Mouse (Mus musculus) limb, embryonic 12.5 days (tissue): ENCODE data around the gene Foxred2. TPM values are rescaled to one million over a fixed set of nuclear protein-coding genes. Genes with fewer than 3 reads are reported as not detected.
A peak's percentile ranks its signal among the peaks of the same experiment; 100 is the strongest.

Experiments used
- ATAC-seq: fragments of 200-750 bp; cut with Nextera tagmentation; 2 replicates; pipeline ENCODE4 v1.8.0; 2017; ENCODE audit warnings: low read depth, moderate TSS enrichment; ENCODE audit not compliant: insufficient number of reproducible peaks, insufficient read depth, low FRiP score, low TSS enrichment
- H3K27ac ChIP-seq: fragments of 300-500 bp; sonication (generic); 2 replicates; pipeline ENCODE4 v1.5.1; 2016; ENCODE audit warnings: mild to moderate bottlenecking, moderate library complexity
- H3K27me3 ChIP-seq: fragments of 300-500 bp; sonication (generic); 2 replicates; pipeline ENCODE4 v1.6.1; 2016; ENCODE audit warnings: mild to moderate bottlenecking, moderate library complexity
- H3K36me3 ChIP-seq: fragments of 300-500 bp; sonication (generic); 2 replicates; pipeline ENCODE4 v1.6.1; 2016; ENCODE audit warnings: mild to moderate bottlenecking, moderate library complexity
- H3K4me1 ChIP-seq: fragments of 300-500 bp; sonication (generic); replicated peaks from 2 replicates; pipeline ENCODE4 v1.6.1; 2016
- H3K4me2 ChIP-seq: fragments of 300-500 bp; sonication (generic); 2 replicates; pipeline ENCODE4 v1.6.1; 2016; ENCODE audit warnings: mild to moderate bottlenecking, moderate library complexity
- H3K4me3 ChIP-seq: fragments of 300-500 bp; sonication (generic); replicated peaks from 2 replicates; pipeline ENCODE4 v1.5.1; 2016; ENCODE audit warnings: mild to moderate bottlenecking
- H3K9ac ChIP-seq: fragments of 300-500 bp; sonication (generic); replicated peaks from 2 replicates; pipeline ENCODE4 v1.6.1; 2016; ENCODE audit warnings: mild to moderate bottlenecking, moderate library complexity
- H3K9me3 ChIP-seq: fragments of 300-500 bp; sonication (generic); 2 replicates; pipeline ENCODE4 v1.6.1; 2016; ENCODE audit warnings: mild to moderate bottlenecking, moderate library complexity
- WGBS: fragments of 180-500 bp; shearing (Covaris S2); methylation state at CpG from one replicate; pipeline ENCODE4 v1.1.7; 2016; 5-methylcytosine and 5-hydroxymethylcytosine counted together
- polyA plus RNA-seq: library from polyadenylated mRNA; unstranded; fragments of >200 nt; fragmentation: Nextera tagmentation; extraction: Ambion mirVana; gene quantifications from 2 replicates; pipeline ENCODE4 v1.2.1, GENCODE M21; 2016

Foxred2 gene
- polyA plus RNA-seq, 1 experiment from 2014 or later = 6.4 TPM

DNA sequence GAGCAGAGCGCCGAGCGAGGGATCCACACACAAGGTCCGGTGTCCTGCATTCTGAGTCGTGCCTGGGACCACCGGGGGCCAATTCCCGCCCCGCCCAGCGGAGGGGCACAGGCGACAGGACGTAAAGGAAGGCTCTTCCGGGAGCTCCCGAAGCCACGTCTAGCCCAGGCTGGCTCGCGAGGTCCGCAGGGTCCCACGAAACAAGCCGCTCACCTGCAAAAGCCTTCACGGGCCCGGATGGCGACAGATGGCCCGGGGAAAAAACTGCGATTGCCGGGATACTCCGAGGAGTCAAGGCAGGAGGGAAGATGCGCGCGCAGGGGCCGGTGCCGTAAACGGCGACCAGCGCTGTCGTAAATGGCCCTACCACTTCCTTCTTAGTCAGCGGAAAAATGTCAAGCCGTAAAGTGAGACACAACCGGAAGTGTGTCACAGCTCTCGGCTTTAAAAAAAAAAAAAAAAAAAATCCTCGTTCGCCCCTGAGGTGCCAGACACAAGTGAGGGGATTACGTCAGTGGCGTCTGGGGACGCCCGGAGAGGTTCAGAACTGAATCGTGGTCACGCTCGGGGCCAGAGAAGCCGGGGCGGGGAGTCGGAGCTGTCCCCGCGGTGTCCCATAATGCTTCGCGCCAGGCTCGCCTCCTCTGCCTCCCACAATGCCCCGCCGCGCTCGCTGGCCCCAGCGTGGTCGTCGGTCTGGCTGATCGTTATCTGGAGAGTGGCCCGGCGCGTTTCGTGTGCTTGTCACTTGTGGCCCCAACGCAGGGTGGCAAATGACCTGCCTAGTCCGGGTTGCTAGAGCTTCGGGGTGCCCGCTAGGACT lies 14.2 kb upstream of the Foxred2 start, which contains the start of gene Eif3d:
Gene Eif3d (minus strand): TSS at position 344 of the 823 bp plus-strand sequence.
- peak within 1 kb of the TSS; percentile 99 for H3K27ac ChIP-seq
- ATAC-seq = peak; percentile 83
- peaks cover 12% of the 10 kb centered on the region for H3K4me1 ChIP-seq
- H3K36me3 ChIP-seq = peaks cover 30% of the 10 kb centered on the region
- under 1% methylated on average over 72 of the region's 72 CpGs for WGBS
- H3K4me3 ChIP-seq = peak within 1 kb of the TSS; percentile 92
- no peaks in the 10 kb centered on the region for H3K9me3 ChIP-seq
- peak within 1 kb of the TSS; percentile 96 for H3K4me2 ChIP-seq
- H3K9ac ChIP-seq = peak within 1 kb of the TSS; percentile 94
- H3K27me3 ChIP-seq = no peaks in the 10 kb centered on the region

DNA sequence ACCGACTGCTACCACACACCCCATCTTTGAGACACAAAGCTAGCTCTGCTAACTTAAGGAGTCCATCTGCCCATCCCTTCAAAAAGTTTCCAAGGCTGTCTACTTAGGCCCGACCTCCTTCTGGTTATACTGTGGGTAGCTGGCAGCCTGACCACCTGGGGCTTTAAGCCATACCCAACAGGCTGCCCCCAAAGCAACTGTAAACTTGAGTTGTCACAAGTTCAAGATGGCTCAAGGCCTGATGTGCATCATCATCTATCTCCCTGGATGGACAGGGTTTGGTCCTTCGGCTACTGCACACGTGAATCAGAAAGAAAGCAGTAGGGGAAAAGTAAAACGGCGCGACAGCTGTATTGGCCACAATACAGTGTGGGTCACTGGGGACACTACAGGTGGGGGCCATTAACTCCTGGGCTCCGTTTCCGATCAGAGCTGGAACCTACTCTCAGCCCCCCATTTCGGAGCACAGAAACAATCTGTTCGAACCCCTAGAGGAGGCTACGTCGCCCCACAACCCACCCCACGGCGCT lies 13.5 kb upstream of the Foxred2 start:
- H3K36me3 ChIP-seq = peaks cover 36% of the 10 kb centered on the region
- 3% methylated on average over 15 of the region's 15 CpGs for WGBS
- peaks cover 12% of the 10 kb centered on the region for H3K4me1 ChIP-seq
- H3K9me3 ChIP-seq = no peaks in the 10 kb centered on the region
- peak overlapping the region; percentile 92 for H3K4me3 ChIP-seq
- peak; percentile 14; the same call in 1 of the 2 replicates for ATAC-seq
- H3K4me2 ChIP-seq = peak overlapping the region; percentile 96
- peak overlapping the region; percentile 99 for H3K27ac ChIP-seq
- H3K27me3 ChIP-seq = no peaks in the 10 kb centered on the region
- H3K9ac ChIP-seq = peak overlapping the region; percentile 94

DNA sequence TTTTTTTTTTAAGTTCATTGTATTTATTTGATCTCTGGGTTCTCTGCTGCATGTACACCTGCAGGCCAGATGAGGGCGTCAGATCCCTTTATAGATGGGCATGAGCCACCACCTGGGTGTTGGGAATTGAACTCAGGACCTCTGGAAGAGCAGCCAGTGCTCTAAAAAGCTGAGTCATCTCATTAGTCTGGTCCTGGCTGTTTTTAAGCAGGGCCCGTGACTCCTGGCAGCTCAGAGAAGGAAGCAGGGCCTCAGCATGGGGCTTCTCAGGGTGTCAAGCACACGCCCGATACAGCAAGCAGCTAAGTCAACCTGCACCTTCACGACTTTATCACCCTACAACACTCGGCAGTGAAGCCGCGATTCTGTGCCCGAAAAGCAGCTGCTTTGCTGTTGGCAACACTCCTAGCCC lies 8.6 kb upstream of the Foxred2 start:
- Histone ChIP-seq H3K4me3 (no peak overlapping the region), H3K4me2 (no peak overlapping the region), H3K4me1 (peaks cover 12% of the 10 kb centered on the region), H3K27me3 (no peaks in the 10 kb centered on the region), H3K27ac (no peak overlapping the region), H3K9me3 (no peaks in the 10 kb centered on the region), H3K9ac (no peak overlapping the region), H3K36me3 (peaks cover 85% of the 10 kb centered on the region)
- 82% methylated on average over 9 of the region's 9 CpGs for WGBS
- no peak for ATAC-seq

DNA sequence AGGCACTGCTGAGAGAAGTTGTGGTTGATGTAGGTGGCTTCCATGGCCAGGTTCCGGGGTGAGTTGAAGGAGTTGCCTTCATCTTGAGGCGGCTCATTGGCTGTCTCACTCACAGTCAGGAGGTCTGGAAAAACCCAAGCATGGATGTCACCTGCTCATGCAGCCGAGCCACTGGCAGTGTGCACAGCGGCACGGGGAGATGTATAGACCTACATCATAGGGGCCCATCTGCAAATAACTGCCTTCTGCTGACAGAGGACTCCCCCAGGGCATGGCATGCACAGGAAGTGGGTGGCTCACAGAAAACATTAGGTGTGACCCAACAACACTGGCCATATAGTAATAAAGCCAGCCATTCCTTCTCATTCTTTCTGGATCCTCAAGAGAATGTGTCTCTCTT lies 5.9 kb upstream of the Foxred2 start:
- Histone ChIP-seq H3K27me3 (no peaks in the 10 kb centered on the region), H3K9ac (no peak overlapping the region), H3K36me3 (peaks cover 91% of the 10 kb centered on the region), H3K27ac (no peak overlapping the region), H3K4me3 (no peak overlapping the region), H3K9me3 (no peaks in the 10 kb centered on the region), H3K4me1 (peaks cover 5% of the 10 kb centered on the region), H3K4me2 (no peak overlapping the region)
- no peak for ATAC-seq
- 90% methylated on average over 5 of the region's 5 CpGs for WGBS

DNA sequence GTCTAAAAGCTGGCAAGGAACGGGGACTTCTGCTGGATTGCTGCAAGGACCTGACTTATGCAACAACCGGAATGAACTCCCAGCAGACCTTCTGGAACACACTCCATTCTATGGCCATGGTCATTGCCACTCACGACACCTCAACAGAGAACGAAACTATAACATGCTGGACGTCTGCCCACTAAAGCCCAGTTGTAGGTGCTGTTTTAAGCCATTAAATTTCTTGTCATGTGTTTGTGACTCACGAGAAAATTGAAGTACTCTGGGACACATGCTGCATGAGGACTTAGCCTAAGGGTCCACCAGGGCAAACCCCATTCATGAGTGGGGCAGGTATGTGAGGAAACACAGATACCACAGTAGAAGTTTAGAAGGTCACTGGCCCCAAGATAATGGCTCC lies 4.2 kb upstream of the Foxred2 start:
- Histone ChIP-seq H3K4me1 (peaks cover 21% of the 10 kb centered on the region), H3K9ac (no peak overlapping the region), H3K36me3 (peaks cover 73% of the 10 kb centered on the region), H3K27me3 (peaks cover 8% of the 10 kb centered on the region), H3K4me3 (no peak overlapping the region), H3K27ac (no peak overlapping the region), H3K9me3 (no peaks in the 10 kb centered on the region), H3K4me2 (no peak overlapping the region)
- WGBS = 89% methylated on average over 6 of the region's 6 CpGs
- no peak for ATAC-seq

DNA sequence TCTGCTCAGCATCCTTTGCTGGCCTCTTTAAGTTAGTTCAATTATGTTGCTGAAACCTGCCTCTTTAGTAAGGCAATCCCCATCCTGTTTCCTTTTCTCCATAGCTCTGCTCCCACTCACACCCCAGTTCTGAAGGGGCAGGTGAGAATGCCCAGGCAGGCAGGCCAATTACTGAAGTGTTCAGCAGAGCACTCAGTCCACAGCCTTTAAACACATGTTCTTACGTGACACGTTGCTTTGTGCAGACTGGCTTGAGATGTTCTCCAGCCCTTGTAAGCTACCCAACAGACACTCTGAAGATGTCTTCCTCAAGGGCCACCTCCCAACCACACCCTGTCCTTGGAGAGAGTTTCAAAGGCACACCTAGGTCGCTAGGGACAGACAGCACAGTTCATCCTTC lies 1.5 kb upstream of the Foxred2 start:
- Histone ChIP-seq H3K4me3 (no peak overlapping the region), H3K4me2 (no peak overlapping the region), H3K4me1 (peaks cover 27% of the 10 kb centered on the region), H3K36me3 (peaks cover 47% of the 10 kb centered on the region), H3K27ac (no peak overlapping the region), H3K9ac (no peak overlapping the region), H3K27me3 (peaks cover 14% of the 10 kb centered on the region), H3K9me3 (no peaks in the 10 kb centered on the region)
- ATAC-seq = no peak
- 57% methylated on average over 3 of the region's 3 CpGs for WGBS

DNA sequence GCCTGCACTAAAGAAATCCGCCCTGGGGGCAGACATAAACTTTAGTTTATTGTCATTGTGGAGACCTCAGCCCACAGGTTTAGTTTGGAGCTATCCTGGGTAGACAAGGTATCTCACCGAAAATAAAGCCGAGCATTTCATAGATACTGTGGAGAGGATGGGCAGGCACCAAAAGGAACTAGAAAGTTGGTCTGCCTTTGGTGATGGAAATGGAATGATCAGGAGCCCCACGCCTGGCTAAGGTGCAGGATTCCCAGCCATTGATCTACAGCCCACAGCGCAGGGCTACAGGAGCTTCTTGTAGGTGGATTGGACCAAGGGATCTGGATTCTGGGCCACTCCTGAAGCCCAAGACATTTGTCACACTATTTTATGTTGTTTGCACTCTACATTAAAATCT lies 1.1 kb upstream of the Foxred2 start:
- no peak for ATAC-seq
- H3K9ac ChIP-seq = no peak overlapping the region
- WGBS = 36% methylated on average over 5 of the region's 5 CpGs
- no peak overlapping the region for H3K4me3 ChIP-seq
- no peaks in the 10 kb centered on the region for H3K9me3 ChIP-seq
- peaks cover 27% of the 10 kb centered on the region for H3K4me1 ChIP-seq
- H3K27ac ChIP-seq = no peak overlapping the region
- H3K36me3 ChIP-seq = peaks cover 47% of the 10 kb centered on the region
- H3K27me3 ChIP-seq = peaks cover 14% of the 10 kb centered on the region
- peak overlapping the region; percentile 84; the same call in 1 of the 2 replicates for H3K4me2 ChIP-seq

DNA sequence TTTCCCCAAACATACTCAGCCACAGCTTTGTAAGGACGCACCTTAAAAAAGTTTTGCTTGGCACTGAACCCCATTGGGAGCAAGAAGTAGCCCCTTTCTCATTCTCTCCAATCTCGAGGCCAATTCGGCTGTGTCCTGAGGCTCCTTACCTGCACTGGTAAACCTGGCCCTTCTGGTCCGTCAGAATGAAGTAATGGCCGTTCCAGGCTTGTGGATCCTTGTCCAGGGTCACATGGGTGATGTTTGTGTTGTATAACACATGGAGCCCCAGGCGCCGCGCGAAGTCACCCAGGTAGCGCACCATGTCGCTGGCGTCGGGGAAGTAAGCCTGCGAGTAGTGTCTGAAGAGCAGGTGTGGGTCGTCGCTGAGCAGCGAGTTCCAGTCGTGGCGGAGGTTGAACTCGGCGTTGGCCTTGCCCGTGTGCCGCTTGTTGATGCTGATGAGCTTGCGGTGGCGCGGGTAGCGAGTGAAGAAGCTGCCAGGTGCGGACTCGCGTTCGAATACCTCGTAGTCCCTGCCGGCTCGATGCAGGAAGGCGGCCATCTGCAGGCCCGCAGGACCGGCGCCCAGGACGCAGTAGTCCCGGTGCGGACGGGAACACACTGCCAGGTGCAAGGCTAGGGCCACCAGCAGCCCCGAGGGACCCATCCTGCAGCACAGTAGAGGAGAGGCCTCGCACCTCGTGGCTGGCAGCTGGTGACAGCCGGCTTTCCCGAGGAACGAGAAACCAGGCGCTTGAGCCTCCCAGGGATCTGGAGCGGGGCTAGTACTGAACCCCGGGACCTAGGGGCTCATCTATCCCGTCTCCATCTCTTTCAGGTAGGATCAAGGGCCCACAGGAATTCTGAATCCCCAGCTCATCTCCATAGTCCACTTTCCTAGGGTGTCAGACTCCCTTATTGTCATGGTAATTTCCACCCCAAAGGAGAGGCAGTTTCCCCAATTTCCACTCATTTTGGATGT lies 800 bp downstream of the Foxred2 start:
- Histone ChIP-seq H3K4me2 (peak overlapping the region; percentile 84), H3K4me3 (peak overlapping the region; percentile 61), H3K9ac (peak overlapping the region; percentile 59), H3K27ac (no peak overlapping the region), H3K36me3 (peaks cover 40% of the 10 kb centered on the region), H3K27me3 (peaks cover 14% of the 10 kb centered on the region), H3K4me1 (peaks cover 27% of the 10 kb centered on the region), H3K9me3 (no peaks in the 10 kb centered on the region)
- 9% methylated on average over 52 of the region's 52 CpGs for WGBS
- ATAC-seq = peak; percentile 21; the same call in 1 of the 2 replicates

DNA sequence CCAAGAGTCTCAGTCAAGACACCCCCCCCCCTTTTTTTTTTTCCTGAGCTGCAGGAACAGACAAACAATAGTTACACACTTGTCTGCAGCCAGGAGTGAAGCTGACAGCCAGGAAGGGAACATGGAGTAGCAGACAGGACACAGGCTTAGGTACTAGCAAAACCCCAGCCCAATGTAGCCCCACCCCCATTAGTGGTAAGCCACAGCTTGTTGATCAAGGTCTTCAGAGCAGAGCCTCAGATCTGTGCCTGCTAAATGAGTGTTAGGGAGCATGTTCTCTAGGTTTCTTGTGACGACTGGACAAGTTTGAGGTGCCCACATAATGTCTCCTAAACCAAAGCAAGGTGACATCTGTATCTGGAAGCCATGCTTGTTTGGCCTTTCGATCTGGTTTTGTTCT lies 2.2 kb downstream of the Foxred2 start:
- H3K27ac ChIP-seq = no peak overlapping the region
- 89% methylated on average over 2 of the region's 2 CpGs for WGBS
- no peak overlapping the region for H3K4me2 ChIP-seq
- ATAC-seq = no peak
- H3K27me3 ChIP-seq = peaks cover 14% of the 10 kb centered on the region
- peaks cover 27% of the 10 kb centered on the region for H3K36me3 ChIP-seq
- H3K9ac ChIP-seq = no peak overlapping the region
- no peak overlapping the region for H3K4me3 ChIP-seq
- peaks cover 27% of the 10 kb centered on the region for H3K4me1 ChIP-seq
- H3K9me3 ChIP-seq = no peaks in the 10 kb centered on the region

DNA sequence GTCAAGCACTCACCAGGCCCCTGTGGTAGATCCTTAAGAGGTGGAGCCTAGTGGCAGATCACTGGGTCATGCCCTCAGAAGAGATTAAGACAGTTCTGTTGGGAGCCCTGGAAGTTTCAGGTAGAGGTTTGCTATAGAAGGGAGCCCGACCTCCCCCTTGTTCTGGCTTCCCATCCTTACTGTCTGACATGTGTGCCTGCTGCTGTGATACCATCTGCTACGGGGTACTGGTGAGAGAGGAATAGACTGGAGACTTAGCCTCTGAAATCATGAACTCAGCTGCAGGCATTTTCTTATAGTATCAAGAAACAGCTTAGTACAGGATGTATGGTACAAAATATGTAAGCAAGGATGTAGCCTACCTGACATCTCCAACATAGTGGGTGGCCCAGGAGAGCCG lies 3.6 kb downstream of the Foxred2 start:
- Histone ChIP-seq H3K9ac (no peak overlapping the region), H3K27me3 (peaks cover 14% of the 10 kb centered on the region), H3K4me1 (peaks cover 27% of the 10 kb centered on the region), H3K4me3 (no peak overlapping the region), H3K27ac (no peak overlapping the region), H3K4me2 (no peak overlapping the region), H3K9me3 (no peaks in the 10 kb centered on the region), H3K36me3 (peaks cover 21% of the 10 kb centered on the region)
- ATAC-seq = no peak
- WGBS = 86% methylated on average over 3 of the region's 3 CpGs

DNA sequence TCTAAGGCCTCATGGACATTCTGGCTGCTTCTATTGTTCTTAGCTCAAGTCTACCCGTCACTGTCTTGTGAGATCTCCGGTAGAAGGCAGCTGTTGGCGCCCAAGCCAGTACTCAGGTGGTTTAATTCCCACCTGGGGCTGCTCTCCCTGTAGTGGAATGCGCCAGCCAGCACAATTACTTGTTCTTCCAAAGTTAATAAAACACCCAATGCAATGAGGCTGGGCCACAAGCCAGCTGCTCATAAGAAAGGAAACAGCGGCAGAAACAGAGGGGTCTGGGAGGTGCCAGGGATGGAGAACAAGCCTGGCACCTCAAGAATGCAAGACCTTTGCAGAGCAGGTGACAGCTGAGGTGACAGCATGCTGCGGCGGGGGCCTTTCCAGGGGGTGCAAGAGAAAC lies 7.5 kb downstream of the Foxred2 start:
- Histone ChIP-seq H3K9me3 (no peaks in the 10 kb centered on the region), H3K27me3 (no peaks in the 10 kb centered on the region), H3K4me2 (no peak overlapping the region), H3K9ac (no peak overlapping the region), H3K4me1 (no peaks in the 10 kb centered on the region), H3K36me3 (peaks cover 39% of the 10 kb centered on the region), H3K4me3 (no peak overlapping the region), H3K27ac (no peak overlapping the region)
- 86% methylated on average over 7 of the region's 7 CpGs for WGBS
- no peak for ATAC-seq
